Mouse (Mus musculus): Measurements from ENCODE around the gene Eif2b4. TPM values are rescaled to one million over a fixed set of nuclear protein-coding genes. Genes with fewer than 3 reads are reported as not detected.
"Not testable (repeated sequence)": the region's sequence is repeated elsewhere in the genome, so short reads cannot be mapped to it uniquely, and the experiment has no call there.

Gene Eif2b4
- polyA plus RNA-seq, 1 experiment, result 46.8 TPM

- Histone ChIP-seq H3ac (ENCODE audit: control insufficient read depth, insufficient read length, low read depth) (no peak overlapping the region), H3K27me3 (ENCODE audit: control insufficient read depth, insufficient read depth, insufficient read length) (no peaks in the 10 kb centered on the region), H3K4me3 (ENCODE audit: insufficient read depth, poor library complexity, severe bottlenecking) (no peak overlapping the region), H3K79me3 (ENCODE audit: low read depth) (peaks cover 63% of the 10 kb centered on the region), H3K36me3 (ENCODE audit: control insufficient read depth, insufficient read depth) (peaks cover 8% of the 10 kb centered on the region), H3K79me2 (ENCODE audit: control insufficient read depth, insufficient read depth) (peaks cover 82% of the 10 kb centered on the region)
- no peak for TF ChIP-seq USF1 (IDR thresholded peaks at IDR 0.05; ENCODE audit: low read depth)
- no peak for TF ChIP-seq CEBPB (IDR thresholded peaks at IDR 0.05; ENCODE audit: low read depth)
- TF ChIP-seq MAX (IDR thresholded peaks at IDR 0.05), result no peak
- TF ChIP-seq MYOD1 (IDR thresholded peaks at IDR 0.05; ENCODE audit: control insufficient read depth, insufficient read length, low read depth), result no peak
- no peak for TF ChIP-seq FOSL1 (IDR thresholded peaks at IDR 0.05; ENCODE audit: insufficient read depth, low read length, poor library complexity, severe bottlenecking)
- no peak for TF ChIP-seq MYOG (IDR thresholded peaks at IDR 0.05; ENCODE audit: control insufficient read depth, extremely low read depth, insufficient read length)
- TF ChIP-seq CTCF (IDR thresholded peaks at IDR 0.05; ENCODE audit: control insufficient read depth, insufficient read depth, insufficient read length), result no peak
Measured at GRCm38 (mm10) chr5:31218294-31218693, 25.1 kb upstream of the Eif2b4 start.

- Histone ChIP-seq H3K79me3 (ENCODE audit: low read depth) (peaks cover 80% of the 10 kb centered on the region), H3K79me2 (ENCODE audit: control insufficient read depth, insufficient read depth) (peaks cover 99% of the 10 kb centered on the region)
- not testable (repeated sequence) for H3K27me3 ChIP-seq (ENCODE audit: control insufficient read depth, insufficient read depth, insufficient read length); H3K4me3 ChIP-seq (ENCODE audit: insufficient read depth, poor library complexity, severe bottlenecking); H3K36me3 ChIP-seq (ENCODE audit: control insufficient read depth, insufficient read depth); H3ac ChIP-seq (ENCODE audit: control insufficient read depth, insufficient read length, low read depth)
Measured at GRCm38 (mm10) chr5:31216554-31216953, 23.3 kb upstream of the Eif2b4 start.

DNA sequence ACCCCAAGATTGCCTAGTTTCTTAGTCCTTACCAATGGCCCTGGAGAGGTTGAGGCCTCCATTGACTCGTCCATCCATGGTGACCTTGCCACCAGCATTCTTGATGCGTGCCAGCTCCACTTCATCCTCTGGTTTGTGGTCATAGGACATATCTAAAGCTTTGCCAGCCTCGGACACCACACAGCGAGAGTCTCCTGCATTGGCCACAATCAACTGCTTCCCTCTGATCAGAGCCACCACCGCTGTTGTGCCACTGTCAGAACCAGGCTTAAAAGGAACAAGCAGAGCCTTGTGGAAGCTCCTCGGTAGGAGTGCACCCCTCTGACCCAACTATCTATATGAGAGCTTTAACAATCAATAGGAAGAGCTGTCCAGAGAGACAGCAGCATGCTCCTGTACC, 11.2 kb upstream of the Eif2b4 start:
- Histone ChIP-seq H3K27me3 (ENCODE audit: control insufficient read depth, insufficient read depth, insufficient read length) (no peaks in the 10 kb centered on the region), H3K36me3 (ENCODE audit: control insufficient read depth, insufficient read depth) (peaks cover 73% of the 10 kb centered on the region), H3K79me2 (ENCODE audit: control insufficient read depth, insufficient read depth) (peaks cover 45% of the 10 kb centered on the region), H3K79me3 (ENCODE audit: low read depth) (peaks cover 26% of the 10 kb centered on the region), H3ac (ENCODE audit: control insufficient read depth, insufficient read length, low read depth) (no peak overlapping the region), H3K4me3 (ENCODE audit: insufficient read depth, poor library complexity, severe bottlenecking) (no peak overlapping the region)
- TF ChIP-seq MYOG (IDR thresholded peaks at IDR 0.05; ENCODE audit: control insufficient read depth, extremely low read depth, insufficient read length), result no peak
- no peak for TF ChIP-seq MAX (IDR thresholded peaks at IDR 0.05)
- TF ChIP-seq USF1 (IDR thresholded peaks at IDR 0.05; ENCODE audit: low read depth), result no peak
- TF ChIP-seq MYOD1 (IDR thresholded peaks at IDR 0.05; ENCODE audit: control insufficient read depth, insufficient read length, low read depth), result no peak
- no peak for TF ChIP-seq CTCF (IDR thresholded peaks at IDR 0.05; ENCODE audit: control insufficient read depth, insufficient read depth, insufficient read length)
- TF ChIP-seq FOSL1 (IDR thresholded peaks at IDR 0.05; ENCODE audit: insufficient read depth, low read length, poor library complexity, severe bottlenecking), result no peak
- no peak for TF ChIP-seq CEBPB (IDR thresholded peaks at IDR 0.05; ENCODE audit: low read depth)

- Histone ChIP-seq H3K4me3 (ENCODE audit: insufficient read depth, poor library complexity, severe bottlenecking) (no peak overlapping the region), H3K27me3 (ENCODE audit: control insufficient read depth, insufficient read depth, insufficient read length) (no peaks in the 10 kb centered on the region), H3ac (ENCODE audit: control insufficient read depth, insufficient read length, low read depth) (no peak overlapping the region), H3K79me2 (ENCODE audit: control insufficient read depth, insufficient read depth) (peaks cover 39% of the 10 kb centered on the region), H3K36me3 (ENCODE audit: control insufficient read depth, insufficient read depth) (peaks cover 78% of the 10 kb centered on the region), H3K79me3 (ENCODE audit: low read depth) (peaks cover 23% of the 10 kb centered on the region)
- TF ChIP-seq CTCF (IDR thresholded peaks at IDR 0.05; ENCODE audit: control insufficient read depth, insufficient read depth, insufficient read length) (no peak), USF1 (IDR thresholded peaks at IDR 0.05; ENCODE audit: low read depth) (no peak), MAX (IDR thresholded peaks at IDR 0.05) (no peak), CEBPB (IDR thresholded peaks at IDR 0.05; ENCODE audit: low read depth) (no peak), FOSL1 (IDR thresholded peaks at IDR 0.05; ENCODE audit: insufficient read depth, low read length, poor library complexity, severe bottlenecking) (no peak), MYOD1 (IDR thresholded peaks at IDR 0.05; ENCODE audit: control insufficient read depth, insufficient read length, low read depth) (no peak), MYOG (IDR thresholded peaks at IDR 0.05; ENCODE audit: control insufficient read depth, extremely low read depth, insufficient read length) (no peak)
Measured at GRCm38 (mm10) chr5:31203866-31204265, 10.6 kb upstream of the Eif2b4 start.

- H3K79me2 ChIP-seq (ENCODE audit: control insufficient read depth, insufficient read depth), result peaks cover 30% of the 10 kb centered on the region
- H3ac ChIP-seq (ENCODE audit: control insufficient read depth, insufficient read length, low read depth), result no peak overlapping the region
- TF ChIP-seq CTCF (IDR thresholded peaks at IDR 0.05; ENCODE audit: control insufficient read depth, insufficient read depth, insufficient read length), result no peak
- no peak for TF ChIP-seq MYOD1 (IDR thresholded peaks at IDR 0.05; ENCODE audit: control insufficient read depth, insufficient read length, low read depth)
- no peak for TF ChIP-seq MYOG (IDR thresholded peaks at IDR 0.05; ENCODE audit: control insufficient read depth, extremely low read depth, insufficient read length)
- TF ChIP-seq MAX (IDR thresholded peaks at IDR 0.05), result no peak
- H3K36me3 ChIP-seq (ENCODE audit: control insufficient read depth, insufficient read depth), result peaks cover 80% of the 10 kb centered on the region
- H3K27me3 ChIP-seq (ENCODE audit: control insufficient read depth, insufficient read depth, insufficient read length), result no peaks in the 10 kb centered on the region
- H3K4me3 ChIP-seq (ENCODE audit: insufficient read depth, poor library complexity, severe bottlenecking), result peak overlapping the region; percentile 33
- H3K79me3 ChIP-seq (ENCODE audit: low read depth), result peaks cover 16% of the 10 kb centered on the region
Measured at GRCm38 (mm10) chr5:31202933-31203332, 9.7 kb upstream of the Eif2b4 start.

- peak; percentile 42 for TF ChIP-seq USF1 (IDR thresholded peaks at IDR 0.05; ENCODE audit: low read depth)
- TF ChIP-seq MAX (IDR thresholded peaks at IDR 0.05), result peak; percentile 20
- TF ChIP-seq MYOG (IDR thresholded peaks at IDR 0.05; ENCODE audit: control insufficient read depth, extremely low read depth, insufficient read length), result no peak
- TF ChIP-seq CTCF (IDR thresholded peaks at IDR 0.05; ENCODE audit: control insufficient read depth, insufficient read depth, insufficient read length), result no peak
- peaks cover 80% of the 10 kb centered on the region for H3K36me3 ChIP-seq (ENCODE audit: control insufficient read depth, insufficient read depth)
- no peaks in the 10 kb centered on the region for H3K27me3 ChIP-seq (ENCODE audit: control insufficient read depth, insufficient read depth, insufficient read length)
- H3K79me2 ChIP-seq (ENCODE audit: control insufficient read depth, insufficient read depth), result peaks cover 20% of the 10 kb centered on the region
- peaks cover 9% of the 10 kb centered on the region for H3K79me3 ChIP-seq (ENCODE audit: low read depth)
- peak within 1 kb of the TSS; percentile 66 for H3K4me3 ChIP-seq (ENCODE audit: insufficient read depth, poor library complexity, severe bottlenecking)
- peak within 1 kb of the TSS; percentile 69 for H3ac ChIP-seq (ENCODE audit: control insufficient read depth, insufficient read length, low read depth)
Measured at GRCm38 (mm10) chr5:31201742-31202590, 8.7 kb upstream of the Eif2b4 start, which contains the start of gene Zfp513. Gene Zfp513, minus strand, starts transcription at chr5:31202303.
